Mouse (Mus musculus) layer of hippocampus, adult 8-10 months (tissue): ENCODE measurements at regions not wholly inside any gene's neighbourhood (a gene's known extent, or its start where the extent isn't known, plus 50 kb on each side); places are given as distances from the start of the nearest gene placed in this dataset.

ENCODE experiments used
- DNase-seq, 2 experiments: peaks; one replicate each; pipeline ENCODE4 v3.0.0; 2022; ENCODE audit warnings: low spot score in 2 of 2

- DNase-seq: no peak
Observed at GRCm38 (mm10) chr14:99516703-99517102, 218.2 kb downstream of the Klf5 start.

- DNase-seq: no peak
Observed at GRCm38 (mm10) chr14:99520343-99520742, 221.9 kb downstream of the Klf5 start.

- DNase-seq: peak in 1 of 2 experiments; percentile 4
Observed at GRCm38 (mm10) chr14:99521954-99522523, 223.5 kb downstream of the Klf5 start.

- DNase-seq: no peak
Observed at GRCm38 (mm10) chr14:99535781-99536180, 237.3 kb downstream of the Klf5 start.

GRCm38 (mm10) chr14:99537286-99537685 is 238.8 kb downstream of the Klf5 start:
- no peak for DNase-seq

- DNase-seq: no peak
Observed at GRCm38 (mm10) chr14:99541716-99542115, 243.2 kb downstream of the Klf5 start.

GRCm38 (mm10) chr14:99547931-99548330 is 249.4 kb downstream of the Klf5 start:
- DNase-seq: no peak

GRCm38 (mm10) chr14:99548363-99549248 is 250.1 kb downstream of the Klf5 start:
- no peak for DNase-seq

GRCm38 (mm10) chr14:99564024-99564423 is 265.5 kb downstream of the Klf5 start:
- DNase-seq: no peak

GRCm38 (mm10) chr14:99574146-99574545 is 275.7 kb downstream of the Klf5 start:
- no peak for DNase-seq

- peak in 1 of 2 experiments; percentile 14 for DNase-seq
Observed at GRCm38 (mm10) chr14:99578665-99579064, 280.2 kb downstream of the Klf5 start.

GRCm38 (mm10) chr14:99579271-99579759 is 280.8 kb downstream of the Klf5 start:
- no peak for DNase-seq

- DNase-seq: no peak
Observed at GRCm38 (mm10) chr14:99579765-99580266, 281.3 kb downstream of the Klf5 start.

GRCm38 (mm10) chr14:99584144-99584543 is 285.7 kb downstream of the Klf5 start:
- DNase-seq: no peak

GRCm38 (mm10) chr14:99586029-99586428 is 287.5 kb downstream of the Klf5 start:
- no peak for DNase-seq

GRCm38 (mm10) chr14:99590854-99591470 is 292.5 kb downstream of the Klf5 start:
- no peak for DNase-seq

GRCm38 (mm10) chr14:99592922-99593321 is 294.4 kb downstream of the Klf5 start:
- DNase-seq: no peak

- DNase-seq: no peak
Observed at GRCm38 (mm10) chr14:99593864-99594263, 295.4 kb downstream of the Klf5 start.

- no peak for DNase-seq
Observed at GRCm38 (mm10) chr14:99601900-99602299, 303.4 kb downstream of the Klf5 start.

GRCm38 (mm10) chr14:99603257-99603656 is 304.8 kb downstream of the Klf5 start:
- no peak for DNase-seq

- DNase-seq: no peak
Observed at GRCm38 (mm10) chr14:99605351-99606100, 307.0 kb downstream of the Klf5 start.
